Mouse (Mus musculus) embryonic facial prominence, embryonic 11.5 days (tissue): ENCODE measurements around the gene P2ry14. TPM values are rescaled to one million over a fixed set of nuclear protein-coding genes. Genes with fewer than 3 reads are reported as not detected.
"Not testable (repeated sequence)": the region's sequence is repeated elsewhere in the genome, so short reads cannot be mapped to it uniquely, and the experiment has no call there.

Source experiments
- ATAC-seq: fragments of 200-750 bp; cut with Nextera tagmentation; replicated peaks from 2 replicates; pipeline ENCODE4 v1.8.0; 2017; ENCODE audit warnings: low read depth; ENCODE audit not compliant: insufficient number of reproducible peaks, low FRiP score, low TSS enrichment
- DNase-seq: peaks from one replicate; pipeline ENCODE4 v3.0.0-alpha.2; 2015; ENCODE audit warnings: low spot score
- H3K27ac ChIP-seq: fragments of 300-500 bp; sonication (generic); replicated peaks from 2 replicates; pipeline ENCODE4 v1.5.1; 2014; ENCODE audit warnings: mild to moderate bottlenecking, low read depth, low read length, control low read depth
- H3K27me3 ChIP-seq: fragments of 300-500 bp; sonication (generic); 2 replicates; pipeline ENCODE4 v1.6.1; 2014; ENCODE audit warnings: mild to moderate bottlenecking, low read length, moderate library complexity, mixed read lengths; ENCODE audit not compliant: control insufficient read depth, insufficient read depth
- H3K36me3 ChIP-seq: fragments of 300-500 bp; sonication (generic); replicated peaks from 2 replicates; pipeline ENCODE4 v1.6.1; 2014; ENCODE audit warnings: low read depth, mild to moderate bottlenecking, low read length, moderate library complexity, mixed read lengths; ENCODE audit not compliant: control insufficient read depth, insufficient read depth
- H3K4me1 ChIP-seq: fragments of 300-500 bp; sonication (generic); 2 replicates; pipeline ENCODE4 v1.6.1; 2014; ENCODE audit warnings: low read length, mixed read lengths; ENCODE audit not compliant: control insufficient read depth, insufficient read depth
- H3K4me2 ChIP-seq: fragments of 300-500 bp; sonication (generic); 2 replicates; pipeline ENCODE4 v1.6.1; 2014; ENCODE audit warnings: low read depth, mild to moderate bottlenecking, control low read depth, low read length, moderate library complexity
- H3K4me3 ChIP-seq: fragments of 300-500 bp; sonication (generic); 2 replicates; pipeline ENCODE4 v1.5.1; 2014; ENCODE audit warnings: low read depth, low read length, control low read depth
- H3K9ac ChIP-seq: fragments of 300-500 bp; sonication (generic); replicated peaks from 2 replicates; pipeline ENCODE4 v1.6.1; 2014; ENCODE audit warnings: mild to moderate bottlenecking, control low read depth, low read length
- H3K9me3 ChIP-seq: fragments of 300-500 bp; sonication (generic); replicated peaks from 2 replicates; pipeline ENCODE4 v1.6.1; 2016; ENCODE audit warnings: mild to moderate bottlenecking, low read length, inconsistent platforms, mixed read lengths; ENCODE audit not compliant: control insufficient read depth
- WGBS: fragments of 180-500 bp; shearing (Covaris S2); extraction: QIAGEN DNeasy Blood & Tissue Kit; methylation state at CpG from one replicate; pipeline ENCODE4 v1.1.7; 2014; 5-methylcytosine and 5-hydroxymethylcytosine counted together
- polyA plus RNA-seq: library from polyadenylated mRNA; unstranded; fragments of >200 nt; fragmentation: Nextera tagmentation; extraction: Ambion mirVana; gene quantifications from 2 replicates; pipeline ENCODE4 v1.2.1, GENCODE M21; 2014

Gene P2ry14
- polyA plus RNA-seq, 1 experiment from 2014 or later = 1.4 TPM

GRCm38 (mm10) chr3:59113291-59113690 is 40.1 kb downstream of the P2ry14 start:
- H3K4me1 ChIP-seq, DNase-seq, H3K27me3 ChIP-seq, H3K9ac ChIP-seq, H3K36me3 ChIP-seq, H3K27ac ChIP-seq, H3K4me2 ChIP-seq, H3K9me3 ChIP-seq, ATAC-seq, H3K4me3 ChIP-seq: not testable (repeated sequence)
- WGBS = 91% methylated on average over 4 of the region's 4 CpGs

GRCm38 (mm10) chr3:59111944-59112343 is 41.5 kb downstream of the P2ry14 start:
- ATAC-seq = no peak
- WGBS = 83% methylated on average over 3 of the region's 3 CpGs
- Histone ChIP-seq H3K4me3 (no peak overlapping the region), H3K9ac (no peak overlapping the region), H3K27ac (no peak overlapping the region), H3K9me3 (no peaks in the 10 kb centered on the region), H3K4me1 (no peaks in the 10 kb centered on the region), H3K4me2 (no peak overlapping the region), H3K36me3 (no peaks in the 10 kb centered on the region), H3K27me3 (no peaks in the 10 kb centered on the region)
- no peak for DNase-seq

DNA sequence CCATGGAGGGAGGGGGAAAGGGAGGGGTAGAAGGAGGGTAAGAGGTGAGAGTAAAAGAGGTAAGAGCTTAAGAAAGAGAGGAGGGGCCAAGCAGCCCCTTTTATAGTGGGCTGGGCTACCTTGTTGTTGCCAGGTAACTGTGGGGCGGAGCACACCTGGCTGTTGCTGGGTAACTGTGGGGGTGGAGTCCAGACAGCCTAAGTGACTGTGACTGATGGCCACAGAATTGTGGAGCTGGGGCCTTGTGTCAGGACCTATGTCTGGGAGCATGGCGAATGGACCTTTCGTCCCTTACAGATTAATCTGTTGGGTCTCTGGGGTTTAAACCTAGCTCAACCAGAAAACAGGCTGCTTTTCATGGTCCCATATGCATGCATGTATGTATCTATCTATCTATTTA is 43.6 kb downstream of the P2ry14 start:
- not testable (repeated sequence) for DNase-seq, H3K9ac ChIP-seq

GRCm38 (mm10) chr3:59107439-59107838 is 46.0 kb downstream of the P2ry14 start:
- Histone ChIP-seq H3K36me3 (no peaks in the 10 kb centered on the region), H3K9ac (no peak overlapping the region), H3K4me2 (no peak overlapping the region), H3K4me3 (no peak overlapping the region), H3K27ac (no peak overlapping the region), H3K27me3 (no peaks in the 10 kb centered on the region), H3K9me3 (no peaks in the 10 kb centered on the region), H3K4me1 (no peaks in the 10 kb centered on the region)
- 92% methylated on average over 4 of the region's 4 CpGs for WGBS
- DNase-seq (no peak), ATAC-seq (no peak)

More for the DNA sequence above, 43.6 kb downstream of the P2ry14 start:
- not testable (repeated sequence) for H3K36me3 ChIP-seq, H3K4me3 ChIP-seq, H3K27me3 ChIP-seq, H3K4me1 ChIP-seq, H3K27ac ChIP-seq, ATAC-seq, H3K9me3 ChIP-seq, H3K4me2 ChIP-seq
- 86% methylated on average over 3 of the region's 3 CpGs for WGBS

- H3K4me3 ChIP-seq = no peak overlapping the region
- no peaks in the 10 kb centered on the region for H3K9me3 ChIP-seq
- H3K4me1 ChIP-seq = no peaks in the 10 kb centered on the region
- H3K27me3 ChIP-seq = no peaks in the 10 kb centered on the region
- 82% methylated on average over 4 of the region's 4 CpGs for WGBS
- H3K27ac ChIP-seq = no peak overlapping the region
- H3K4me2 ChIP-seq = no peak overlapping the region
- DNase-seq (no peak), ATAC-seq (no peak)
- no peak overlapping the region for H3K9ac ChIP-seq
- no peaks in the 10 kb centered on the region for H3K36me3 ChIP-seq
Observed at GRCm38 (mm10) chr3:59104462-59104861, 49.0 kb downstream of the P2ry14 start.

DNA sequence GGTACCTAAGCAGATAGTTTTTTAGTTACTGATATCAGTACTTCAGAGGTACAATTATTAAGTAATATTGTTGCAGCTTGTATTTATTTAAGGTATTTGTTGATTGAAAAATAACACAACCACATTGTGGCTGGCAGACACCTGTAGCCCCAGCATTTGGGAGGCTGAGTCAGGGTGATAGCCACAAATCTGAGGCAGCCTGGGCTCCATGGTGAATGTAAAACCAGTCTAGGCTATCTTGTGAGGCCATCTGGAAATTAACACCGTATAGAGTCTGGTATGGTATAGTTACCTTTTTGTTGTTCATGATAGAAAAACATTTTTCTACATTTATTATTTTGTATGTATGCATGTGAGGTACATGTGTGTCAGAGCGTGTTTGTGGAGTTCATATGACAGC is 51.3 kb downstream of the P2ry14 start:
- no peak overlapping the region for H3K4me3 ChIP-seq
- no peaks in the 10 kb centered on the region for H3K9me3 ChIP-seq
- no peaks in the 10 kb centered on the region for H3K36me3 ChIP-seq
- WGBS = 95% methylated on average over 2 of the region's 2 CpGs
- no peak overlapping the region for H3K4me2 ChIP-seq
- no peaks in the 10 kb centered on the region for H3K4me1 ChIP-seq
- DNase-seq (no peak), ATAC-seq (no peak)
- no peak overlapping the region for H3K9ac ChIP-seq
- H3K27ac ChIP-seq = no peak overlapping the region
- H3K27me3 ChIP-seq = no peaks in the 10 kb centered on the region

DNA sequence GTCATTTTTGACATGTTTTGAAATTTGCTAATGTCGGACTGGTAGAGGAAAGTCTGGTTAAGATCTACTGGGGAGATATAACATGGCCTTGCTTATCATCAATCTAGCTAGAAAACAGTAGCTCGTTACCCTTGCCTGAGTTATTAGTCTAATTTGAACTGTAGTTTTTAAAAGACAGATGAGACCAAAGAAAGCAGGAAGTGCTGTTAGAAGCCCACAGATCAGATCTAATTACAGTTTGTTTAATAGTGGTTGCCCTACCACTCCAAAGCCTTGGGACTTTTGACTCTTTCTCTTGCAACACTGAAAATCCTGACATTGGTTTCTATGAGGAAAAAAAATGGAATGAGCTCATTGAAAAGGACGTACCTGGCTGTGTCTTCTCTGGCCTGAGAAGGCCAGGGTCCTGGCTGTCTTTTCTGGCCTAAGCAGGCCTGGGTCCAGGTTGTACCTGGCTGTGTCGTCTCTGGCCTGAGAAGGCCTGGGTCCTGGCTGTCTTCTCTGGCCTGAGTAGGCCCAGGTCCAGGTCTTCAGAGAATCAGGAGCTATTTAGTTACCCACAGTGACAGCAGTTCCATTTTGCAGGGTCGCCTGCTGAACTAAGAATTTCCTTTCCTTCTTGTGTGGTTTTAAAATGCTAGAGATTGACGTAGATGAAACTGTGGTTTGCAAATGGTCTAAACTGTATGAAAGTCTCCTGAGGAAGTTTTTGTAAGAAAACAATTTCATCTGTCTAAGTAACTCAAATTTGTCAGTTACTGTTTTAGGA is 52.0 kb downstream of the P2ry14 start, which contains the start of gene Gpr171:
Gene Gpr171 (minus strand): TSS at position 604 of the 769 bp plus-strand sequence.
- no peak for DNase-seq

GRCm38 (mm10) chr3:59098540-59098939 is 54.9 kb downstream of the P2ry14 start:
- no peak overlapping the region for H3K27ac ChIP-seq
- H3K27me3 ChIP-seq = no peaks in the 10 kb centered on the region
- H3K9me3 ChIP-seq = no peaks in the 10 kb centered on the region
- H3K36me3 ChIP-seq = no peaks in the 10 kb centered on the region
- 91% methylated on average over 10 of the region's 10 CpGs for WGBS
- no peak for DNase-seq
- H3K4me1 ChIP-seq = no peaks in the 10 kb centered on the region
- no peak overlapping the region for H3K9ac ChIP-seq
- H3K4me3 ChIP-seq = no peak overlapping the region
- ATAC-seq = no peak
- H3K4me2 ChIP-seq = no peak overlapping the region

More for the DNA sequence above, 52.0 kb downstream of the P2ry14 start, which contains the start of gene Gpr171:
- Histone ChIP-seq H3K36me3 (no peaks in the 10 kb centered on the region), H3K9ac (no peak within 1 kb of the TSS), H3K4me1 (no peaks in the 10 kb centered on the region), H3K27me3 (no peaks in the 10 kb centered on the region), H3K27ac (no peak within 1 kb of the TSS), H3K9me3 (no peaks in the 10 kb centered on the region), H3K4me3 (no peak within 1 kb of the TSS), H3K4me2 (no peak within 1 kb of the TSS)
- no peak for ATAC-seq
- 74% methylated on average over 6 of the region's 6 CpGs for WGBS
